27 mouse cellular contexts compared by ENCODE assay signal in the genomic region with DNA sequence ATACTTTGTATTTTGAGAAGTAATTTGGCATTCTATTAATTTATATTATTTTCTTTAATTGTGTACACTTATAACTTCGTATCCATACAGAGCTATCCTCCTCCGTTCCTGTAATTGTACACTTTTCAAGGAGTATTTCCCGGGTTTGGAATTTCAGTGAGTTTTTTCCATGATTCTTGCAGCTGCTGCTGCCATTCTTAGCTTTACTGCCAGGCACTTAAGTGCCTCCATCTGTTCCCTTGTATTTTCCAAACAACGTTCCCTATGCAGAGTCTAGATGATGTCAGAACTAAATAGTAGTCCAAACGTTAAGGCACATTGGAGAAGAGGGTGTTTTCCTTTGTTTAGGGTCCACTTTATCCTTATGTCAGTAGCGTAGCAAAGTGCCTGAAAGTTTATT. TPM values are rescaled to one million over a fixed set of nuclear protein-coding genes. Genes with fewer than 3 reads are reported as not detected.
DNase-seq lines count a peak whose midpoint lies in the region; ATAC-seq and TF ChIP-seq lines count a peak whose summit lies in the region.
"Had no signal": no experiment of that assay in that cellular context is flagged by ENCODE, and none has a peak within 500 bp of the region (broad histone marks: within the 10 kb centered on the region; RNA-seq: fewer than 3 reads in every experiment).

No protein-coding gene starts in this region.

- H3K4me1 ChIP-seq in forebrain, embryonic 13.5 days = no peaks in the 10 kb centered on the region
- no peaks in the 10 kb centered on the region for H3K4me1 ChIP-seq in forebrain, embryonic 12.5 days
- H3K4me1 ChIP-seq in embryonic facial prominence, embryonic 14.5 days (ENCODE audit: control insufficient read depth, insufficient read depth, low read length) = no peaks in the 10 kb centered on the region
- no peaks in the 10 kb centered on the region for H3K4me1 ChIP-seq in limb, embryonic 15.5 days
- H3K4me1 ChIP-seq: heart, embryonic 12.5 days; kidney, embryonic 15.5 days; liver, embryonic 15.5 days; lung, embryonic 15.5 days; neural tube, embryonic 12.5 days had no signal

- peak overlapping the region; percentile 25; the same call in 1 of the 2 replicates for H3K27ac ChIP-seq in forebrain, embryonic 13.5 days
- H3K27ac ChIP-seq in forebrain, embryonic 12.5 days = no peak overlapping the region
- H3K27ac ChIP-seq in embryonic facial prominence, embryonic 14.5 days (replicated peaks; ENCODE audit: low read depth, low read length) = peak overlapping the region; percentile 81
- H3K27ac ChIP-seq in limb, embryonic 15.5 days = peak overlapping the region; percentile 67
- H3K27ac ChIP-seq: hindbrain, postnatal 0 days; kidney, embryonic 15.5 days; liver, embryonic 15.5 days; lung, embryonic 15.5 days; neural tube, embryonic 12.5 days; stomach, postnatal 0 days had no signal

- no peak overlapping the region for H3K4me2 ChIP-seq in forebrain, embryonic 13.5 days
- no peak overlapping the region for H3K4me2 ChIP-seq in forebrain, embryonic 12.5 days
- H3K4me2 ChIP-seq in embryonic facial prominence, embryonic 14.5 days (ENCODE audit: low read depth, low read length) = no peak overlapping the region
- no peak overlapping the region for H3K4me2 ChIP-seq in limb, embryonic 15.5 days
- H3K4me2 ChIP-seq: heart, embryonic 12.5 days; kidney, embryonic 15.5 days; liver, embryonic 15.5 days; lung, embryonic 15.5 days; neural tube, embryonic 12.5 days had no signal

- no peak overlapping the region for H3K4me3 ChIP-seq in forebrain, embryonic 13.5 days
- no peak overlapping the region for H3K4me3 ChIP-seq in forebrain, embryonic 12.5 days (replicated peaks)
- H3K4me3 ChIP-seq in C2C12 (ENCODE audit: insufficient read depth, poor library complexity, severe bottlenecking) = no peak overlapping the region
- no peak overlapping the region for H3K4me3 ChIP-seq in embryonic facial prominence, embryonic 14.5 days (ENCODE audit: low read depth, low read length)
- no peak overlapping the region for H3K4me3 ChIP-seq in limb, embryonic 15.5 days
- H3K4me3 ChIP-seq: heart, embryonic 12.5 days; kidney, embryonic 15.5 days; liver, embryonic 15.5 days; lung, embryonic 15.5 days; neural tube, embryonic 12.5 days had no signal

- H3K79me2 ChIP-seq in C2C12 (ENCODE audit: control insufficient read depth, insufficient read depth) = no peaks in the 10 kb centered on the region

- no peak overlapping the region for H3K9ac ChIP-seq in forebrain, embryonic 13.5 days
- no peak overlapping the region for H3K9ac ChIP-seq in forebrain, embryonic 12.5 days
- no peak overlapping the region for H3K9ac ChIP-seq in embryonic facial prominence, embryonic 14.5 days (ENCODE audit: low read depth, low read length)
- no peak overlapping the region for H3K9ac ChIP-seq in limb, embryonic 15.5 days
- H3K9ac ChIP-seq: heart, embryonic 12.5 days; kidney, embryonic 15.5 days; liver, embryonic 15.5 days; lung, embryonic 15.5 days; neural tube, embryonic 12.5 days had no signal

- no peaks in the 10 kb centered on the region for H3K9me3 ChIP-seq in forebrain, embryonic 13.5 days (replicated peaks)
- H3K9me3 ChIP-seq in forebrain, embryonic 12.5 days = no peaks in the 10 kb centered on the region
- no peaks in the 10 kb centered on the region for H3K9me3 ChIP-seq in embryonic facial prominence, embryonic 14.5 days (ENCODE audit: control insufficient read depth, low read length)
- H3K9me3 ChIP-seq in limb, embryonic 15.5 days = no peaks in the 10 kb centered on the region
- H3K9me3 ChIP-seq: G1E; heart, embryonic 12.5 days; kidney, embryonic 15.5 days; liver, embryonic 15.5 days; lung, embryonic 15.5 days; neural tube, embryonic 12.5 days had no signal

- ATAC-seq in forebrain, embryonic 13.5 days = no peak
- ATAC-seq in forebrain, embryonic 12.5 days (ENCODE audit: low FRiP score) = no peak
- ATAC-seq in embryonic facial prominence, embryonic 14.5 days (ENCODE audit: low read depth) = peak; percentile 21; the same call in 1 of the 2 replicates
- no peak for ATAC-seq in limb, embryonic 15.5 days (ENCODE audit: insufficient number of reproducible peaks, low FRiP score, low TSS enrichment, low read depth)
- no peak for ATAC-seq in erythroblast, adult 5-6 weeks (replicated peaks; ENCODE audit: low FRiP score, poor library complexity, severe bottlenecking)
- ATAC-seq: hindbrain, postnatal 0 days; Patski had no signal

- no peak for TF ChIP-seq CTCF in C2C12 (IDR thresholded peaks at IDR 0.05; ENCODE audit: control insufficient read depth, insufficient read depth, insufficient read length)

- WGBS in forebrain, embryonic 13.5 days = 69% methylated on average over 6 of the region's 6 CpGs
- WGBS in forebrain, embryonic 12.5 days = 75% methylated on average over 6 of the region's 6 CpGs
- WGBS in embryonic facial prominence, embryonic 14.5 days = 55% methylated on average over 6 of the region's 6 CpGs
- 55% methylated on average over 6 of the region's 6 CpGs for WGBS in limb, embryonic 15.5 days

- no peaks in the 10 kb centered on the region for H3K36me3 ChIP-seq in forebrain, embryonic 13.5 days (ENCODE audit: poor library complexity, severe bottlenecking)
- H3K36me3 ChIP-seq in forebrain, embryonic 12.5 days (replicated peaks) = no peaks in the 10 kb centered on the region
- no peaks in the 10 kb centered on the region for H3K36me3 ChIP-seq in C2C12 (ENCODE audit: control insufficient read depth, insufficient read depth)
- H3K36me3 ChIP-seq in embryonic facial prominence, embryonic 14.5 days (ENCODE audit: control insufficient read depth, insufficient read depth, low read length) = no peaks in the 10 kb centered on the region
- no peaks in the 10 kb centered on the region for H3K36me3 ChIP-seq in limb, embryonic 15.5 days
- H3K36me3 ChIP-seq: G1E; heart, embryonic 12.5 days; kidney, embryonic 15.5 days; liver, embryonic 15.5 days; lung, embryonic 15.5 days; neural tube, embryonic 12.5 days had no signal

- DNase-seq in embryonic facial prominence, embryonic 14.5 days (ENCODE audit: low spot score) = peak; percentile 76
- DNase-seq in cerebellum, postnatal 10 days = no peak
- DNase-seq: gastrocnemius, postnatal 14 days; heart, adult 18-20 months; heart, postnatal 10 days; kidney, adult 11 months; kidney, postnatal 36 days; layer of hippocampus, postnatal 36 days; liver; lung, postnatal 4 days; midbrain, embryonic 14.5 days; right cerebral cortex, postnatal 14 days had no signal

- H3K79me3 ChIP-seq in C2C12 (ENCODE audit: low read depth) = no peaks in the 10 kb centered on the region

- no peak overlapping the region for H3ac ChIP-seq in C2C12 (ENCODE audit: control insufficient read depth, insufficient read length, low read depth)

- no peaks in the 10 kb centered on the region for H3K27me3 ChIP-seq in forebrain, embryonic 13.5 days
- H3K27me3 ChIP-seq in forebrain, embryonic 12.5 days = 0 out of 2 replicates have a peak, but pooled peaks cover 6% of the 10 kb centered on the region
- no peaks in the 10 kb centered on the region for H3K27me3 ChIP-seq in C2C12 (ENCODE audit: control insufficient read depth, insufficient read depth, insufficient read length)
- H3K27me3 ChIP-seq in embryonic facial prominence, embryonic 14.5 days (replicated peaks; ENCODE audit: control insufficient read depth, insufficient read depth, low read length) = no peaks in the 10 kb centered on the region
- H3K27me3 ChIP-seq in limb, embryonic 15.5 days = no peaks in the 10 kb centered on the region
- H3K27me3 ChIP-seq: CH12.LX; heart, embryonic 12.5 days; liver, embryonic 15.5 days; lung, embryonic 15.5 days; neural tube, embryonic 12.5 days had no signal

RNA-seq across cellular contexts. Expression of gene Bhlhb9, which starts 5.1 kb away (rescaled TPM):
- 79.4 and 94.8 TPM in 2 replicates for polyA plus RNA-seq in forebrain, embryonic 13.5 days (2015; fragmentation: Nextera tagmentation; extraction: Ambion mirVana)
- polyA plus RNA-seq in forebrain, embryonic 12.5 days (2016; fragmentation: Nextera tagmentation; extraction: Ambion mirVana) = 90.2 and 92.3 TPM in 2 replicates
- 0.70 TPM for polyA plus RNA-seq in C2C12 (2012; fragmentation: generic; extraction: Trizol)
- polyA plus RNA-seq in embryonic facial prominence, embryonic 14.5 days (2014; fragmentation: Nextera tagmentation; extraction: Ambion mirVana) = 48.6 and 59.2 TPM in 2 replicates
- 46.9 and 48.6 TPM in 2 replicates for polyA plus RNA-seq in limb, embryonic 15.5 days (2015; fragmentation: Nextera tagmentation; extraction: Ambion mirVana)
- total RNA-seq in erythroblast, adult 5-6 weeks (2015; ENCODE audit: low replicate concordance) = 0.38 and 3.8 TPM in 2 replicates
- 1.8 and 3.4 TPM in 2 replicates for total RNA-seq in erythroblast, adult 5-6 weeks (2017; ENCODE audit: low replicate concordance)

RNA-seq across cellular contexts. Expression of gene Gprasp2, which starts 46.5 kb away (rescaled TPM):
- 72.6 and 101 TPM in 2 replicates for polyA plus RNA-seq in forebrain, embryonic 13.5 days (2015; fragmentation: Nextera tagmentation; extraction: Ambion mirVana)
- 79.9 and 84.6 TPM in 2 replicates for polyA plus RNA-seq in forebrain, embryonic 12.5 days (2016; fragmentation: Nextera tagmentation; extraction: Ambion mirVana)
- not detected for polyA plus RNA-seq in C2C12 (2012; fragmentation: generic; extraction: Trizol)
- 28.0 and 36.9 TPM in 2 replicates for polyA plus RNA-seq in embryonic facial prominence, embryonic 14.5 days (2014; fragmentation: Nextera tagmentation; extraction: Ambion mirVana)
- 37.8 and 38.8 TPM in 2 replicates for polyA plus RNA-seq in limb, embryonic 15.5 days (2015; fragmentation: Nextera tagmentation; extraction: Ambion mirVana)
- total RNA-seq in erythroblast, adult 5-6 weeks (2015; ENCODE audit: low replicate concordance) = not detected in 2 replicates
- total RNA-seq in erythroblast, adult 5-6 weeks (2017; ENCODE audit: low replicate concordance) = not detected in 2 replicates

RNA-seq across cellular contexts. Expression of gene Armcx5, which starts 49.8 kb away (rescaled TPM):
- 10.9 and 11.7 TPM in 2 replicates for polyA plus RNA-seq in forebrain, embryonic 13.5 days (2015; fragmentation: Nextera tagmentation; extraction: Ambion mirVana)
- 11.8 and 12.9 TPM in 2 replicates for polyA plus RNA-seq in forebrain, embryonic 12.5 days (2016; fragmentation: Nextera tagmentation; extraction: Ambion mirVana)
- 1.6 TPM for polyA plus RNA-seq in C2C12 (2012; fragmentation: generic; extraction: Trizol)
- polyA plus RNA-seq in embryonic facial prominence, embryonic 14.5 days (2014; fragmentation: Nextera tagmentation; extraction: Ambion mirVana) = 6.9 and 9.2 TPM in 2 replicates
- 10.4 TPM in 2 replicates for polyA plus RNA-seq in limb, embryonic 15.5 days (2015; fragmentation: Nextera tagmentation; extraction: Ambion mirVana)
- total RNA-seq in erythroblast, adult 5-6 weeks (2015; ENCODE audit: low replicate concordance) = 5.4 and 6.5 TPM in 2 replicates
- 4.4 and 4.7 TPM in 2 replicates for total RNA-seq in erythroblast, adult 5-6 weeks (2017; ENCODE audit: low replicate concordance)

RNA-seq across cellular contexts. Expression of gene Gprasp1, which starts 49.8 kb away (rescaled TPM):
- 86.9 and 111 TPM in 2 replicates for polyA plus RNA-seq in forebrain, embryonic 13.5 days (2015; fragmentation: Nextera tagmentation; extraction: Ambion mirVana)
- polyA plus RNA-seq in forebrain, embryonic 12.5 days (2016; fragmentation: Nextera tagmentation; extraction: Ambion mirVana) = 109 and 115 TPM in 2 replicates
- 5.4 TPM for polyA plus RNA-seq in C2C12 (2012; fragmentation: generic; extraction: Trizol)
- 56.4 and 59.2 TPM in 2 replicates for polyA plus RNA-seq in embryonic facial prominence, embryonic 14.5 days (2014; fragmentation: Nextera tagmentation; extraction: Ambion mirVana)
- 45.6 and 46.1 TPM in 2 replicates for polyA plus RNA-seq in limb, embryonic 15.5 days (2015; fragmentation: Nextera tagmentation; extraction: Ambion mirVana)
- 4.6 and 14.6 TPM in 2 replicates for total RNA-seq in erythroblast, adult 5-6 weeks (2015; ENCODE audit: low replicate concordance)
- 9.2 and 12.9 TPM in 2 replicates for total RNA-seq in erythroblast, adult 5-6 weeks (2017; ENCODE audit: low replicate concordance)

Comparison
In these comparisons a context has a peak if more than half of its experiments do, and no peak if none do; other contexts are left out.
1. RNA of gene Bhlhb9, which starts 5.1 kb away (polyA plus RNA-seq): 90.2 to 92.3 TPM in forebrain, embryonic 12.5 days, 79.4 to 94.8 TPM in forebrain, embryonic 13.5 days, 48.6 to 59.2 TPM in embryonic facial prominence, embryonic 14.5 days and 46.9 to 48.6 TPM in limb, embryonic 15.5 days; 0.70 TPM in C2C12 (single experiment); every median in the first group is over 10 times any median in the second.
2. RNA of gene Gprasp2, which starts 46.5 kb away (polyA plus RNA-seq): 79.9 to 84.6 TPM in forebrain, embryonic 12.5 days, 72.6 to 101 TPM in forebrain, embryonic 13.5 days, 37.8 to 38.8 TPM in limb, embryonic 15.5 days and 28.0 to 36.9 TPM in embryonic facial prominence, embryonic 14.5 days; not detected in C2C12 (single experiment); every median in the first group is over 10 times any median in the second.